Mouse (Mus musculus) ovary, postnatal 36 days (tissue): ENCODE data around the gene Gsn.
A peak's percentile ranks its signal among the peaks of the same experiment; 100 is the strongest.

Experiments
- DNase-seq: peaks from one replicate; pipeline ENCODE4 v3.0.0; 2022; ENCODE audit warnings: low spot score, mixed read lengths

Gsn gene

DNA sequence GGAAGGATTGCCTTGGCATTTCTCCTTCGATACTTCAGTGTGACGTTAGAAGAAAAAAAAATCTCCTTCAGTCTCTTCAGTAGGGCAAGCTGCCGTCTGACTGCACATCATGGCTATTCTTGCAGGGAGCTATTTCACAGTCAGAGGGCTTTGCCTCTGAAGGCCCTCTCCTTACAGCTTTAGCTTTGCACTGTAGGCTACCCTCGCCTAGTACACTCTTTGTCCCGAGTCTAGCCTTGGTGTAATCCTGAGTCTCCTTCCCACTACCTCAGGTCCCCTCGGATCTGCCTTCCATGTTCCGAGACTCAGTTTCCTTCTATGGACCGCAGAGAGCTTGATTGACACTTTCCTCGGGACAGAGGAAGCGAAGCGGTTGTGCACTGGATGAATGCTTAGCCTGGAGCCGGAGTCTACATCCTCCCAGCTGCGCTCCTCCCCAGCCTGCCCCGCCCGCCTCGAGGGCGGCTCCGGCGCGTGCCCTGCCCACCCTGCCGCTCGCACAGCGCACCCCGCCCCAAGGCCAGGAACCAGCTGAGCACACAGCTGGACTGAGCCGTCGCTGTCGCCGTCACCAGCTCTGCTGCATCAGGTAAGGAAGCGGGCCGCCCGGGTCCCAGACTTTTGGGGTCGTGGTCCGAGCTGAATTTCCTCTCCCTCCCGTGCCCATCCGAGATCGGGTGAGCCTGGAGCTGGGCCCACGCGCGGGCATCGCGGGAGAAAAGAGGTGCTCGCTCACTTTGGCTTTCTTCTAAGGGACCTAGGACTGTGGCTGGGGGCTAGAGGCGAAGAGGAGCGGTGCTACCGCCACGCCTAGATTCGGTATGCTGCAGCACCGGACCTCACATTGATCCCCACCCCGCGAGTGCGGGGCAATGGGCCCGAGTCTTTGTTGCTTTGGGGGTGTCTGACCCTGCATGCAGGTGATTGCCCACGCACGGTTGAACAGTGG is at the start of gene Gsn:
TSS of gene Gsn (plus strand) at position 496 of the 949 bp plus-strand sequence.
- peak; percentile 86 for DNase-seq

GRCm38 (mm10) chr2:35206761-35207160 is 49.4 kb upstream of the Gsn start:
- no peak for DNase-seq

- DNase-seq: no peak
Observed at GRCm38 (mm10) chr2:35208054-35208453, 48.1 kb upstream of the Gsn start.

GRCm38 (mm10) chr2:35208931-35209665 is 47.1 kb upstream of the Gsn start:
- DNase-seq: no peak

- DNase-seq: no peak
Observed at GRCm38 (mm10) chr2:35211681-35212080, 44.5 kb upstream of the Gsn start.

GRCm38 (mm10) chr2:35213345-35213910 is 42.8 kb upstream of the Gsn start:
- DNase-seq: no peak

GRCm38 (mm10) chr2:35214881-35215358 is 41.3 kb upstream of the Gsn start:
- peak; percentile 84 for DNase-seq

DNA sequence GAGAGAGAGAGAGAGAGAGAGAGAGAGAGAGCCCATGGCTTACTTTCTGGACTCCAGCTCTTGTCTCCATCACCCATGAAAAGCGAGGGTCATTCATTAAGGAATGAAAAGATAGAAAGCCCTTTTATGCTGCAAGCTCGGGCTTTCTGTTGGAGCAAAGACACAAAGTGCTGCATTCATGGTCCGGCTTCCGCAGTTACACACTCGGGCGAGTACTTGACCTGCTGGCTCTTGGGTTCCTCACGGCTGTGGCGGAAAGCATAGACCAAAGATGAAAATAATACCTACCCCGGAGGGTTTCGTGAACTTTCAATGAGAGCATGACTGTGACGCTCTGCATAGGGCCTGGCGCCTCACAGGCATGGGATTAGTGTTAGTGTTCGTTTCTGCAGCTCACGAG is 40.8 kb upstream of the Gsn start:
- DNase-seq: no peak

DNA sequence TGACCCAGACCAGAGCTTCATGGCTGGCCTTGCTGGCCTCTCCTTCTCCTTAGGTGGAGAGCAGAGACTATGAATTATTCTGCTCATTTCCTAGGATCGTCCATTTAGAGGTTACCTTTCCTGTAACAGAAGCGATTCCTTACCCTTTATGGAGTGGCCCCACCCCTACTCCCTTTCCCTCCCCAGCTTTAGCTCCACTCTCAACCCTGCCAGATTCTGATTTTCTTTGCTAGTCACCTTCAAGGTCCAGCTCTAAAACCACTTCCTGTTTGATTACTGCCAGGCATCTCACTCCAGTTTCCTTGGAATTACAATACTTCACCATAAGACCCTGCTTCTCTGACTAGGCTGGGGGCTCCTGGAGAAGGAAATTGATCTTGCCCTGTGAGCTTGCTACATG is 39.5 kb upstream of the Gsn start:
- DNase-seq: no peak

GRCm38 (mm10) chr2:35218736-35219135 is 37.4 kb upstream of the Gsn start:
- DNase-seq: no peak

- no peak for DNase-seq
Observed at GRCm38 (mm10) chr2:35222822-35223391, 33.3 kb upstream of the Gsn start.

DNA sequence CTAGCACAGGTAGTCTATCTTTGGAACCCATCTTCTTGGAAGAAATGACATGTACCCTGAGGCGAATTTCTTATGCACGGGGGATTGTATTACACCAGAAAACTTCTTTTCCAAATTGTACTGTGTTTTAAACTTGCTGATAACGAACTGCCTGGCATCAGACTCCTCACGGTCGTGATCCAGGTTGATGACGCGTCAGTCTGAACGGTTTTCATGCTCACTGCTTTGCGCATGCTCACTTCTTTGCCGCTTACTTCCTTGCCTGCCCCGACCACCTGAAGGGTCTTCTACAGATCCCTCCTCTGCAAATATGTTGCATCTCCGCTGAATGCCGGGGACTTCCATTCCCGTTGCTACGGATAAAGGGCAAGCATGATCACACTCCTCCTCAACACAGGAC is 31.9 kb upstream of the Gsn start:
- DNase-seq: no peak

GRCm38 (mm10) chr2:35228145-35228544 is 28.0 kb upstream of the Gsn start:
- no peak for DNase-seq

GRCm38 (mm10) chr2:35230215-35230614 is 26.0 kb upstream of the Gsn start:
- no peak for DNase-seq

GRCm38 (mm10) chr2:35231871-35232270 is 24.3 kb upstream of the Gsn start:
- DNase-seq: no peak

DNA sequence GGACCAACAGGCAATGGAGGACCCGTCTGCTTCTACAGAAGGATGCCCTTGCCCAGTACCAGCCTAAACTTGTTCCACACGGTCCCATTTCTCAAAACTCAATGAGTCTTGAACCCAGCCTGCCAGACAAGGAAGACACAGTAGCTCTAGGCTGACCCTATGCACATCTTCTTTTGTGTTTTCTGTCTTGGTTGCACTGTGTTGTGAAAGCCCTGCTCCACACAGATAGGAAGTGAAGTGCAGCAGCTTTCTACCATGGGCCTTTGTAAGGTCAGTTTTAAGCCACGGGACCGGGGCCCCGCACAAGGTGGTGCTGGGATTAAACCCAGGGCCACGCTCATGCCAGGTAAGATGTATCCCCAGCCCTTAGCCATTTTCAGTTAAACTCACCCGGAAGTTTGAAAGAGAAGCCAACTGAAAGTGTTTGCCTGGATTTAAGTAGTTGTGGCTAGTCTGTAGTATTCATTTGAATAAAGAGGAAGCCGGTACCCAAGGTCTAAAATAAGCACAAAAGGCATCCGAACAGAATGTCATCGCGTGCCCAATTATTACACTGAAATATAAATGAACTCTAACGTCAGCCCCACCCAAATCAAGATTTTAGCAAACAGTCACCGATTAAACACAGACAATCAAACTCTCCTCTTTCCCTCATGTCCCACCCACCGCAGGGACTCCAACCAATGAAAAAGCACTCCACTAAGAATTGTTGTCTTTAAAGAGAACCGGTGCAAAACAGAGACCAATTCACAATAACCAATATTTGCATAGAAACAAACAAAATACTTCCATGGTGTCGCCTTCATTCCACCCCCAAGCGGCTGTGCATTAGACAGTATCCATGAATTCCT is 23.4 kb upstream of the Gsn start:
- no peak for DNase-seq

GRCm38 (mm10) chr2:35233898-35234297 is 22.3 kb upstream of the Gsn start:
- DNase-seq: no peak

DNA sequence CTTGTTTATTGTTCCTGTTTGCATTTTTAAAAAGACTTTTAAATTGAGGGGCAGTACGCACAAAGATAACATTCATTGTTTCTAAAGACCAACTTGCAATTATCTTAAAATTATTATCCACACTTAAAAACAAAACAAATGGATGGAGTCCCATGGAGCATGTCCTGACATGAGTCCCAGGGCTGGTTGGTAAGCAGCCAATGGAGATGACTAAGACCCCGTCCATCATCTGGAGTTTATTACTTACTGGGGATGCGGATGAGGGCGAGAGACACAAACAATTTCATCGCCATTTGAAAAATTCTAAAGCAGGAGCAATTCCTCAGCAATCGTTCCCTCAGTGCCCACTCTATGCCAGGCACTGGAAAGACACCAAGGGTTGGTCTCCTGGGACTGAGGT is 21.2 kb upstream of the Gsn start:
- DNase-seq: no peak

GRCm38 (mm10) chr2:35244241-35244640 is 11.9 kb upstream of the Gsn start:
- DNase-seq: no peak

DNA sequence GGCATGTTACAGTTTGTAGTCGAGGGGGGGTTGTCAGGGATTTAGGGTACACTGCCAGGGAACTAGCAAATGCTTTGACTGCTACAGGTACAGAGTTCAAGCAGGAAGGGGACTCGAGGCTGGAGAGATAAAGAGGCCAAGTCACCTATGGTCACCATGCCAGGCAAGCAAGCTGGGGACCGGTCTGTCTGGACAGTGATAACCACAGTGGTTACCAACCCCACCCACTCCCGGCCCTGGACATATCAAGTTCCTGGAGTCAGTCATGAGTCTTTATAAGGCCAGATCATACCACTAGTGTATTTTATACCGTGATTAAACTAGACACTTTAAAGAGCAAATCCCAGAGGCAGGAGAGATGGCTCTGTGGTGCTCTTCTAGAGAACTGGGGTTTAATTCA is 8.4 kb upstream of the Gsn start:
- no peak for DNase-seq

GRCm38 (mm10) chr2:35252733-35253132 is 3.4 kb upstream of the Gsn start:
- no peak for DNase-seq
